Mouse (Mus musculus): ENCODE data around the gene Fam196b.

The Fam196b gene

DNA sequence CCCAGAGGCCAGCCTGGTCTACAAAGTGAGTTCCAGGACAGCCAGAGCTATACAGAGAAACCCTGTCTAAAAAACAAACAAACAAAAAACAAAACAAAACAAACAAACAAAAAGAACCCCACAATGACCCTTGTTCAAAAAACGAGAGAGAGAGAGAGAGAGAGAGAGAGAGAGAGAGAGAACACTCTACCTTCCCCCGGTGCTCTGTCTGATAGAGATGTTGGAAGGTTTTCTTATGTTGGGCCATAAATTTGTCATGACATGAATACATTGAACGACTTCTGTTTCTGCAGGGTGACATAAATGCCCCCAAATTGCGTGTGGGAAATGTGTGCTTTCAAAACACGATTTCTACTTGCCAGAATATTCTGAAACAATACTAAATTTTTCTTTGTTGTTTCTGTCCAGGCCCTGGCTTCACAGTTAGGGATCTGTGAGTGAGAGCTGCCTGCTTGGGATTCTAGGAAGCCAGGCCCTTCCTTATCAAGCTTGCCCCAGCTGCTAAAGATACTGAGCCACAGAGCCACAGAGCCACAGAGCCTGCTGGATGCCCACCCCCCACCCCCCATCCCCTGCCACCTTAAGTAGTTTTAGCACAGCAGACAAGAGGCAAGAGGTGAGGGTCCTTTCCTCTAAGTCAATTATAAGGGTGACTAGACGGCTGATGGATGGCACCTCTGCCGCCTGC, 17.9 kb downstream of the Fam196b start:
- CTCF ChIA-PET, result interaction anchor here (0.7 kb wide), 1 partner anchor 429 kb away, joined by 8 read pairs; no protein-coding TSS in a partner anchor

DNA sequence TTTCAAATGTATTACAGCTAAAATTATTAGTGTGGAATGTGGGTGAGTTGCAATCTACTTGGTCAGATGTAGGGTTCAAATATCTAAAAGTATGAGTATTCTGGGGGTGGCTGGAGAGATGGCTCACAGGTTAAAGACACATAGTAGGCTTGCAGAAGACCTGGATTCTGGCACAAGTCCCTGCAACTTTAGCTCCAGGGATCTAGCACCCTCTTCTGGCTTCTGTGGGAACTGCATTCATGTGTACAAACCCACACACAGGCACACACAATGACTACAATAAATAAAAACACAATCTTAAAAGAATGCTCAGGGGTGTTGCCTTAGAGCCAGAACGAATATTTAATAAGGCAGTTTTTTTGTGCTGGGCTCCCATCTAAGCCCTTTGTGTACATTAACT, 23.3 kb downstream of the Fam196b start:
- CTCF ChIA-PET, result no interaction called here

DNA sequence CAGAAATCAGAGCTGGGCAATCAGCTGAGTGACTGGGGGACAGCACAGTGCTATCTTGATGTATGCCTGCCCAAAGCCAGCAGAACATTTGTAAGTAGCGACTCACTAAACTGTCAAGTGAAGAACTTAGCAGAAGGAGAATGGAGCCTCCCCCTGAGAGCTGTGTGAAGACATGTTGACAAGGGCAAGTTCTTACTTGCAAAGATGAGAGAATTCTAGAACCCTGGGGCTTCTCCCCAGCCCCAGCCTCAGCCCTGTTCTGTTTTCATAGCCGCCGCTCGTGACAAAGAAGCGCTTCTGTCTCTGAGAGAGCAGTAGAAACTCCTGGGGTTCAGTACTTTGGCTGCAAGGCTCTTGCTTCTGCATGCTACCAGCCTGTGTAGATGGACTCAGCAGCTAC, 25.1 kb downstream of the Fam196b start:
- CTCF ChIA-PET, result no interaction called here

DNA sequence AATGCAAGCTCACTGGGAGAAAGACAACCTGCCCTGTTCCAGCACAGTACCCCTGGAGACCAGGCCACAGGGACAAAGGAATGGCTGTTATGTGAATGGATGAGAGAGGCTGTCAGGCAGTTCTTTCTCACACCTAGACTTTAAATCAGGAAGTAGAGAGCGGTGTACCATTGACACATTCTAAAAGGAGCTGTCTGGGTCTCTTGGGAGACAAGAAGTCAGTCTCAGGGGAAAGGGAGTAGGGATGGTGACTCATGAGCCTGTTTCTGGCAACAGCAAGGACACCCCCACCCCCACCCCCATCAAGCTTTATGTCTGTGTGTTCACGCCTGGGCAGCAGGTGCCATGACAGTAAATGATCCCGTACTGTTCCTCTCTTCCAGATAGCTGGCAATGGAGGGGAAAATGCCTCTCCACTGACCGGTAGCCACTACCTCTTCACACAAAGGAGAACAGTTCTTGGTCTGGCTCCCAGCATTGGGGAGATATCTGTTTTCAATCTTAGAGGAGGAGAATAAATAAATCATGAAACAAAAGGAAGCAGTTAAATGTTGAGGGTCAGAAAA, 29.2 kb downstream of the Fam196b start:
- CTCF ChIA-PET, result no interaction called here

DNA sequence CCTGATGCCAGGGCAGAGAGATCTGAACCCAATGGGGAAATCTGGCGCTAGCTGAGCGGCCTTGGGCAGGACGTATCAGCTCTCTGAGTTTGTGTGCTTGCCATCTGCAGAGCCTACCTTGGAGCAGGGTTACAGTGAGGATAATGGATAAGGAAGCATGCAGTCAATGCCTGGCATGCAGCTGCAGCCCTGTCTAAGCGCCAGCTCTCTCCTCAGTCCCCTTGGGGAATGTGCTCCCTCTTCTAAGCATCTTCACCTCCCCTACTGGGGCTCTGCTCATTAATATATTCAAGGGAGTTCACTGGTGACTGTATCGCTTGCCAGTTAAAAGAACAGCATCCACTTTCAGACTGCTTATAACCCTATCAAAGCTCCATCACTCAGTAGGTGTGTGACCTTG, 29.7 kb downstream of the Fam196b start:
- CTCF ChIA-PET, result no interaction called here

DNA sequence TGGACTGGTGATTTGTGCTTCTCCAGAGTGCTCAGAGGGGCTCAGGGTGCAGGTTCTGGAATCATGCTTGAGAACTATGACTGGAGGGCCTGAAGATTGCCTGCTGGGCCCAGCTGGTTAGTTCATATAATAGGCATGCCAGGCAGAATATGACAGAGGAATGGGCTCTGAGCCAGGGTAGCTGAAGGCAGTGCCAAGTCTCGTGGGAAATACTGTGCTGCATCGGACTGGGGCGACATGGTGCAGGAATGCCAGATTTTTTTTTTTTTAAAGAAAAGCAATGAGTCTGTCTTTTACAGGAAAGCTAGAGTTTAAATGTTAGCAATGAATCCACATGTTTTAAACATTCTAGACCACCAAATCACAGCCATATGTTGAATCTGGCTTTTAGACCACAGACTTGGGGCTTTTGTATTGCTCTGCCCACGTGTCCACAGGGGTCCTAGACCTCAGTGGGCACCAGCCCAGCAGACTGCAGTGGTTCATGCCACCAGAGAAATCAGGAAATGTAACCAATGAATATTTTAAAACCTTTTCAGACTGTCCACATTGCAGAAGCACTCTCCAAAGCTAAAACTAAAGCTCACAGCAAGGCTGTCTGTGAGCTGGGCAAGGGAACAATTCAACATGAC, 33.8 kb downstream of the Fam196b start:
- CTCF ChIA-PET, result interaction anchor here (0.7 kb wide), 1 partner anchor 95 kb away, joined by 4 read pairs; no protein-coding TSS in a partner anchor

DNA sequence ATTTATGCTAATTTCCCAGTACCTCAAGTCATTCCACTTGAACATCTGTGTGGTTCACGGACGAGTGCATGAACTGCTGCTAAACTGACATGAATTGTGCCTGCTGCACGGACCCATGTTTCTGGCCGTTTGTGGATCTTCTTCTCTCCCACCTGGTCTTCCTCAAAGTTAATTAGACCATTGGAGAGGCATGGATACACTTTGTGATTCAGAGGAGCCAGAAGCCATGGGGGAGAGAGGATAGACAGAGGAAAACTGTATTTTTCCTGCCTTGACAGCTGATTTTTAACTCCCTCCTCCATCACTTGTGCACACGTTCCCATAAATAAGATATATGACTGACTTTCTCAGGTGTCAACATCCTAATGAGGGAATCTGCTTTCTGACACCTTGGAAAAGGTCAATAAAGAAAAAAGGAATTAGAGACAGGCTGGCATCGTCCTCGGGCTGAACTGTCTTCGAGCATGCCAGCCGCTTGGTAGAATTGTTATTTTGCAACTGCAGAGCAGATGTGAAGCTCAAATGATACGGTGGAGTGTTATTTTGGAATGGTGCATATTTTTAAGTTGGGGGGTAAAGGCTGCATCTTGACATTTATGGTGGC, 34.9 kb downstream of the Fam196b start:
- CTCF ChIA-PET, result no interaction called here

DNA sequence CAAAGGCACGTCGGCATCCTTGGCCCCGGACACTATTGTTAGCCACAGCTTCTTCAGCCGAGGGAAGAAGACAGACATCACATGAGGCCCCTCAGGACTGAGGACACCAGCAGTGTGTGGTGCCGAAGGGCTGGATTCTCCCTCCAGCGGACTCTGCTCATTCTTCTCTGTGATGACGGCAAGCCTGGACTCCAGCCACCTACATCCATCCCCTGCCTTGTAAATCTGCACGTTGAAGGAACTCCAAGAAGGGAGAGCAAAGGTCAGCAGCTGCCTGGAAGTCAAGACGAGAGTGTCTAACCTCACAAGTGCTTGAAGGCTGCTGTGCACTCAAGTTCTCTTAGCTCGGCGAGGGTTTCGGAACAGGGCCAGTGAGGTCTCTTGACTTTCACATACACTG, 40.8 kb downstream of the Fam196b start:
- CTCF ChIA-PET, result no interaction called here

DNA sequence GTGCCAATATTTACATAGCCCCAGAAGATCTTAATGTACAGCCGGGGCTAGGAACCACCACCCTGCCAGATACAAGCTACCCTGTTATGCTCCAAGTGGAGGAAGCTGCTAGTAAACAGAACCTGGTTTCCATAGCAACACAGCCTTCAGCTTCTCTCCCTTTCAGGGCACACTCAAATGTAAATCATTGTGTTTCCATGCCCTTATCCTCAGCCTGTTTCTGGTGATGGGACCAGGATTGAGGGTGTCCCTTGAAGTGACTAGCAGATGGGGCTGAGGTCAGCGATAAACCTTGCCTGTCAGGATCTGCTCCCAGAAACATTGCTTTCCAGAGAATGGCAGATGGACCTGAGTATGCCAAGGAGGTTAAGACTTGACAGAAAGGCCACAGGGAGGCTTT, 41.5 kb downstream of the Fam196b start:
- CTCF ChIA-PET, result no interaction called here

DNA sequence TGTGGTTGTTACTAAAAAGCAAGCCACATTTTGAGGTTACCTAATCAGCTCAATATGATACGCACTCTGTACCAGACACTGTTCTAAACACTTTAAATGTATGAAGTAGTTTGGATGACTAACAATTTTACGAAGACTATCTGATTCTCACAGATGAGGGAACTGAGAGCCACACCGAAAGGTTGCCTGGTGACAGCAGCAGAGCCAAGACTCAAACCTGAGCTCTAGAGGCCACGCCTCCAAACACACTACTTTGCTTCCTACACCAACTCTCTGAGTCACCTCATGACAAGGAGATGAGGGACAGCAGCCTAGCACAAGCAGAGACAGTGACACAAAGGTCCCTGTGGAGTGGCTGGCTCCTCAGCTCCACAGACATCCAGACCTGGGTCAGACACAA, 57.6 kb downstream of the Fam196b start:
- CTCF ChIA-PET, result interaction anchor here (1.3 kb wide), 1 partner anchor 31 kb away, joined by 3 read pairs; no protein-coding TSS in a partner anchor

DNA sequence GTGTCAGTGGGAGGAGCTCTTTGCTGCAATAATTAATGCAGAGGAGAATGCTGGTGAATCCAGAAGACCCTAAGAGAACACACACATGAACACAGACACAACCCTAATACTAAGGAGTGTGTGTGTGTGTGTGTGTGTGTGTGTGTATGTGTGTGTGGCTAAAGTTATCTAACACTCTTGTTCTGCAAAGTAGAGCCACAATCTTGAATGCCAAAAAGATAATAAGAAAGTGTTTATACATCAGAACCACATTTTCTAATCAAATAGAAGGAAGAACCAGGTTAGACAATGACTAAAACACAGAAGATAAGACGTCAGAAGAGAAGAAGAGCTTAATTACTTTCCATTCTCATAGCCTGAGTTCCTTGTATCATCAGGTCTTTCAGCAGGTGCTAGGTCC, 60.9 kb downstream of the Fam196b start:
- CTCF ChIA-PET, result interaction anchor here (0.7 kb wide), 1 partner anchor 115 kb away, joined by 3 read pairs; no protein-coding TSS in a partner anchor

DNA sequence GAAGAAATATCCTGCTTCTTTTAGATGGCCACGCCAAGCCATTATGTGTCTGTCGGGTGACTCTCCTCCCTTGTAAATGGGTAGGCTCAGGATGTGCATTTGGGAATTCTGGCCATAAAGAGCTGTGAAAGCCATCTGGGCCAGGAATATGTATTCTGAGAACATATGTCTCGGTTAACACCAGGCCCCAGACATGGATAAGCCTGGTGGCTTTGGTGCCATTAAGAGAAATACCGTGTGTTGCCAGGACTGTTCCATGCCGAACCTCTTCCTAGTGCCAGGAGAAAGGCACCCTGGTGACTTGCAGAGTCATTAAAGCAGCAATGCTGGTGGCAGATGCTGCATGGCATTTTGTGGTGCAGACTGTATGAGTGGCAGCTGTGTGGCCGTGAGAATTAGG, 63.0 kb downstream of the Fam196b start:
- CTCF ChIA-PET, result no interaction called here

DNA sequence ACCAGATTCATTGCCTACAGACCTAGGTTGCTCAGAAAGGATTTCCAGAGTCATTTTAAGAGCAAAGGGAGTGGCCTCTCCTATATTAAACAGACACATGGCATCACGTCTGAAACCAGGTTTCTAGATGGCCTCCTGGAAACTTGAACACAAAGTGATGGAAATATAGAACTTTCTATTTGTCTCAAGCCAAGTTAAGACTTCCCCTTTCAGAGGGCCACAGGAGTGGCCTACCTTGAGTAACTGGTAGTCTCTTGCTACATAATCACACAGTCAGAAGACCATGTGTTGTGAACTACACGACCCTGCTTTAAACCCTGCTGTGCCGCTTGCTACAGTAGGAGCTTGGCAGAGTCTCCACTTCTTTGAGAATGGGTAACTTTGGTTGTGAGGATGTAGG, 68.9 kb downstream of the Fam196b start:
- CTCF ChIA-PET, result no interaction called here

DNA sequence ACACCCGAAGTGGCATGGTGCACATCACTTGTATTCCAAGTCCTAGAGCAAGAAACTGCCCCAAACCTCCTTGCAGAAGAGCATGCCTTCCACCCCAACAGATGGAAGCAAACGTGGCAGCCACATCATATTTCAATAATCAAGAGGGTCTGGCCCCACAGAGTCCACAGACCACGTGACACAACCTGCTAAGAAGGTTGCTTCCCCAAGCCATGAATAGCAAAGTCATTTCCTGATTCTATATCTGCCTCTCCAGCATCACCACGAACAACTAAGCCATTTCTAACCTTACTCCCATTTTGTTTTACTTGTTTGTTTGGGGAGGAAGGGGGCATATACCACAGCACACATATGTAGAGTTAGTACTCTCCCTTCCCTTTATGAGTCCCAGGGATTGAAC, 69.6 kb downstream of the Fam196b start:
- CTCF ChIA-PET, result no interaction called here

DNA sequence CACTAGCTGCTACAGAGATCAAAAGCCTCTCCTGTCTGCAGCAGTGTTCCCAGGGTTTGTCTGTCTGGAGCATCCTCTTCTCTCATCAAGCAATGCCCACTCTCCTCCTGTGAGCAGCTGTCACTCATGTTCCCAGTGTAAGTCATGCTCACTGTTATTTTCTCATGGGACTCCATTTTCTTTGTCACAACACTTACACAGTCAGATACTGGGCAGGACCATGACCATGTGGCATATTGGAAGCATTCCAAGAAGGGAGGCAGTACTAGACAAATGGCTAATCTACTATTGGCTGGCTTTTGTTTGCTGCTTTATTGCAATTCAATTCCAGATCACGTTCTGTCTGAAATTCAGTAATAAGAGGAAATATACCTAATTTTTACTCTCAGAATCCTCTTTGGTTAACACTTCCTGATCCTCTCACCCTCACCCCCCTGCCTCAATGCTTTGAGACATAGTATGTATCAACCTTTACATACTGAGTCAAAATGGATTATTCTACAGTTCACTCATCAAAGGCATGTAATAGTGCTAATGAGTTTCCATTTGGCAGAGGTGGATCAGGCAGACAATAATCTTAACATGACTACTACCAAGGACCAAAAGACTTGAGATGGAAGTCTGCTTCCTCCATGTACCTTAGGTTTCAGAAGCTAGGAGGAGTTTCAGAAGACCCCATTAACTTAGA, 70.5 kb downstream of the Fam196b start:
- CTCF ChIA-PET, result no interaction called here

DNA sequence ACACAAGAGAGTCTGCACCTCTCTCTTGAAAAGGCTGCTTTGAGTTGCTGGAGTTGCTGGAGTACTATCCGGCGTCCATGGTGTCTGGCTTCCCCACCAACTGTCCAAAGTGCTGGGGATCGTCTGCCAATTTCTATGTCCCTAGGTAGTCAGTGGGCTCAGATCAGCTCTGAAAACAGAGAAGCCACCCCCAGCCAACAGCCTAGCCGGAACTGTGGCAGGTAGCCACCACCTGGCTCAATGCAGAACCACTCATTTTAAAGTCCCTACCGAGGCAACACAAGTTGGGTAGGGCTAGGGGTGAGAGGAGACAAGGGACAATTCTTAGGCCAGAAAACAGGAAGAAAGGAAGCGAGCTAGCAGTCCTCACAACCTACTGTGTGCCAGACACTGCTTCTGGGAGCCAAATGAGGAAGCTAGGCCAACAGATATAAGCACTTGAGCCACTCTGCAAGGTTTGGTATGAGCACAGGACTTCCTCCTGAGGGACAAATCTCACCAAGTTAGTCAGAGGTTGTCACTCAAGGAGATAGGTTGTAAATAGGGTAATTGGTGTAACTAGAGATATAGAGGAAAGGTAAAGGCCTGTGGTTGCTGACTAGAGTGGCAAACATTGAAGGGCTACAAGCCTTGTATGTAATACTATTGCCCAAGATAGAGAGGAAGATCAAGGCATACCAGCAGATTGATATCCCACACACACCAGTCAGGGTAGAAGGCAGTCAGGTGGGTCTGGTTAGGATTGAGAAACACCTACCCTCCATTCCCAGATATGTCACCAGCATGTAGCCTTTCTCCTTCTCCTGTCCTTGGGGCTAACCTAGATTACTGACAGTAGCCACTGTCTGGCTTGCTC, 74.9 kb downstream of the Fam196b start:
- CTCF ChIA-PET, result no interaction called here

DNA sequence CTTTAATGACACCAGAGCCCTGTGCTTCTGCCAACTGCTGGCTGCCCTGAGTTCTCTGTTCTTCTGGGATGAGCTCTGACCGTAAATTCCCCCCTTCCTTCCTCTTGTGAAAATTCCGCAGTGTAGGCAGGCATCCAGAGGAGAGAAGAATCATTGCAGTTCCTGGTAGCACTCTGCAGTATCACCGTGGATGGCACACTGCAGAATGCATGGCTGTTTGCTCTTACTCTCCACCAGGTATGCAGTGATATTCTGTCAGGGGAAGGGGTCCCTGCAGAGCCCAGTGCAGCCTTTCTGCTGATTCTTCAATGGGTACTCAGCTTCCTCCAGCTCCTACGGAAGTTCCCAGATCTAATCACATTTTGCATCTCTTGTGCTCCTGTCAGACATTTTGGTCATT, 77.5 kb downstream of the Fam196b start:
- CTCF ChIA-PET, result no interaction called here

DNA sequence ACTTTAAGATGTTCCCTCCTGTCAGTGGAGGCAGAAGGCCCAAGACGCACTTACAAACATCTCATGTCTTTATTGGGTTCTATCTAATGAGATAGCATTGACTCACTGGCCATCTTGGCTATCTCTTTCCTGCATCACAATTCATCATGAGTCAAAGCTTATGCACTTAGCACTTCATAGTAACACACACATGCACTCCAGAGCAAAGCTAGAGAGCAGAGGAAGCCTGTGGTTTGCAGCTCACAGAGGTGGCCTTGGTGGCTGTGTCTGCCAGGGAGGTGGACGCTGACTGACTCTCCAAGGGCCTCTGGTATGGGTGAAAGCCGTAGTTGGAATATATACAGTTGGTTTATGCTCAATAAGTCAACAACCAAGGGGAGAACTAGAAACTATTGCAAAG, 81.2 kb downstream of the Fam196b start:
- CTCF ChIA-PET, result no interaction called here

DNA sequence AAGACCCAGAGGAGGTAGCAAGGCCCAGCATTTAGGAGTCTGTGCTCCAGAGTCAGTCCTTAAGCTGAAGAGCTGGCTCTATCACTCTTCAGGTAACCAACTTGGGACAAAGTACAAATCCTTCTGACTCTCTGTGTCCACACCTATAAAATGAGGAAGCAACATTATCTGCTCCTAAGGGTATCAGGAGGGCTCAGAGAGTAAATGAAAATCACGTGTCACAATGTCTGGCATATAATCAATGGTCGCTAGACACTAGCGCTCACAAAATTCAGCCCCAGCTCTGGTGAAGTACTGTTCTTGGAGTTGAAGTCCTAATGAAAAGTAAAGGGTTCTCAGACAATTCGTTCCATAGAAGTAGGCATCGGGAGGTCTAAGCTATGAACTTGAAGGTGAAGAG, 83.0 kb downstream of the Fam196b start:
- CTCF ChIA-PET, result no interaction called here

DNA sequence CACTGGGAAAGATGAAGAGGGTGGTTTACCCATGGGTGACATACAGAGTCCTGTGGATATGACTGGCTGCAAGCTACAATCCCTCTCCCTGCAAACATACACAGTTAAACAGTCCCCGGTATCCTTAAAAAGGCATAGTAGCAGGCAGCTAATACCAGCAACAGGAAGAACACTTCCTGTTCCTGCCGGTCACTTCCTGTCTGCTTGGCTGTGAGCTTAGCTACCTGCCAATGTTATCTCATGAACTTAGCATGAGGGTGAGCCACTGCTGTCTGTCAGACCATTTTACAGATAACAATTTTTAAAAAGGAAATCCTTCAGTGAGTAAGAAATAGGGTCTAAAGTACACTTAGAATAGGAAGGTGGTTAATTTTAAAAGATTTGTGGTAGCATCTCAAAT, 83.9 kb downstream of the Fam196b start:
- CTCF ChIA-PET, result no interaction called here

DNA sequence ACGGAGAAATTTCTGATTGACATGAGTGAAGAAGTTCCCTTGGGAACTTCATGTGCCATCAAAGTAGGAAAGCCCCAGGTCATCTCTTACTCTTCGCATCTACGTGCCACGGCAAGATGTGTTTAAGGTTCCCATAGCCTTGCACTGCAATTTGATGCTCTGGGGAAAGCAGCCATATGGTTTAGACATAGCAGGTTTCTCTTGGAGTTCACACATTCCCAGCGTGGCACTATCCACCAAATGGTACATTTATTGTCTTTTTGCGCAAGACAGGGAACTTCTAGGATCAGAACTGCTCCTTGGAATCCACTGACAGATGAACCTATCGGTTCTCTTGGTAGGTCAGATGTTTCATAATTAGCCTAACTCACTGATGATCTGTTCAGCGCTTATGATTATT, 86.7 kb downstream of the Fam196b start:
- CTCF ChIA-PET, result no interaction called here

DNA sequence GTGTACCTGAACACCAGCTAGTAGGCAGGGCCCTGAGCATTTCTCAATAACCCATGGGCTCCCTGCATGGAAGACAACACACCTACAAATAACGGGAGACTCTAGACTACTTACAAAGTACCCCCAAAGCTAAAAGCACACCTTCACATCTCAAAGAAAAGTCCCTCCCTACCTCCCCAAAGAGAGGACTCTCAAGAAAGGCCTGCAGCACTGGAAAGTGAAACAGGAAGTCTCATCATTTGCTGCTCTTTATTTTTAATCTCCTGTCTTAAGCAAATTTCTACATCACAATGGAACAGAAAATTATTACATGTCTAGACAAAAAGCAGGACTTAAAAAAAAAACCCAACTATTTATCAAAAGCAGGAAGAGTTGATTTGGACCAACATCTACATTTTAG, 90.7 kb downstream of the Fam196b start:
- CTCF ChIA-PET, result no interaction called here

Measured in spleen, embryonic (tissue).